Mouse (Mus musculus) heart, embryonic 15.5 days (tissue): ENCODE data around the gene B430218F22Rik. TPM values are rescaled to one million over a fixed set of nuclear protein-coding genes. Genes with fewer than 3 reads are reported as not detected.
"Not testable (repeated sequence)": the region's sequence is repeated elsewhere in the genome, so short reads cannot be mapped to it uniquely, and the experiment has no call there.

Experiments
- ATAC-seq: fragments of 200-750 bp; cut with Nextera tagmentation; replicated peaks from 2 replicates; pipeline ENCODE4 v1.8.0; 2017; ENCODE audit warnings: low read depth, moderate TSS enrichment; ENCODE audit not compliant: insufficient number of reproducible peaks, insufficient read depth, low FRiP score
- H3K27ac ChIP-seq: fragments of 300-500 bp; sonication (generic); 2 replicates; pipeline ENCODE4 v1.5.1; 2015; ENCODE audit warnings: mild to moderate bottlenecking, inconsistent platforms
- H3K27me3 ChIP-seq: fragments of 300-500 bp; sonication (generic); 2 replicates; pipeline ENCODE4 v1.6.1; 2015; ENCODE audit warnings: inconsistent platforms
- H3K36me3 ChIP-seq: fragments of 300-500 bp; sonication (generic); 2 replicates; pipeline ENCODE4 v1.6.1; 2015; ENCODE audit warnings: mild to moderate bottlenecking, inconsistent platforms
- H3K4me1 ChIP-seq: fragments of 300-500 bp; sonication (generic); replicated peaks from 2 replicates; pipeline ENCODE4 v1.6.1; 2015; ENCODE audit warnings: inconsistent platforms
- H3K4me2 ChIP-seq: fragments of 300-500 bp; sonication (generic); 2 replicates; pipeline ENCODE4 v1.6.1; 2015; ENCODE audit warnings: inconsistent platforms, mild to moderate bottlenecking, moderate library complexity
- H3K4me3 ChIP-seq: fragments of 300-500 bp; sonication (generic); 2 replicates; pipeline ENCODE4 v1.5.1; 2015; ENCODE audit warnings: mild to moderate bottlenecking, inconsistent platforms
- H3K9ac ChIP-seq: fragments of 300-500 bp; sonication (generic); 2 replicates; pipeline ENCODE4 v1.6.1; 2015; ENCODE audit warnings: mild to moderate bottlenecking, inconsistent platforms
- H3K9me3 ChIP-seq: fragments of 300-500 bp; sonication (generic); replicated peaks from 2 replicates; pipeline ENCODE4 v1.6.1; 2016; ENCODE audit warnings: inconsistent platforms
- WGBS: fragments of 180-500 bp; shearing (Covaris S2); methylation state at CpG from one replicate; pipeline ENCODE4 v1.1.7; 2015; ENCODE audit warnings: mixed read lengths; 5-methylcytosine and 5-hydroxymethylcytosine counted together
- polyA plus RNA-seq: library from polyadenylated mRNA; unstranded; fragments of >200 nt; fragmentation: Nextera tagmentation; extraction: Ambion mirVana; gene quantifications from 2 replicates; pipeline ENCODE4 v1.2.1, GENCODE M21; 2015

B430218F22Rik gene
- 0.34 and 0.48 TPM in 2 replicates for polyA plus RNA-seq

- Histone ChIP-seq H3K4me3 (peak within 1 kb of the TSS; percentile 85), H3K27me3 (no peaks in the 10 kb centered on the region), H3K36me3 (peaks cover 30% of the 10 kb centered on the region), H3K9me3 (no peaks in the 10 kb centered on the region), H3K4me2 (peak within 1 kb of the TSS; percentile 84), H3K27ac (peak within 1 kb of the TSS; percentile 81), H3K4me1 (peaks cover 9% of the 10 kb centered on the region), H3K9ac (peak within 1 kb of the TSS; percentile 88)
- peak; percentile 94 for ATAC-seq
- WGBS, result under 1% methylated on average over 88 of the region's 93 CpGs
These were observed at the start of gene B430218F22Rik, which contains the start of gene Mrps30 for GRCm38 (mm10) chr13:118386511-118387447. Gene B430218F22Rik, plus strand, starts transcription at chr13:118386630. Gene Mrps30, minus strand, starts transcription at chr13:118387252.

DNA sequence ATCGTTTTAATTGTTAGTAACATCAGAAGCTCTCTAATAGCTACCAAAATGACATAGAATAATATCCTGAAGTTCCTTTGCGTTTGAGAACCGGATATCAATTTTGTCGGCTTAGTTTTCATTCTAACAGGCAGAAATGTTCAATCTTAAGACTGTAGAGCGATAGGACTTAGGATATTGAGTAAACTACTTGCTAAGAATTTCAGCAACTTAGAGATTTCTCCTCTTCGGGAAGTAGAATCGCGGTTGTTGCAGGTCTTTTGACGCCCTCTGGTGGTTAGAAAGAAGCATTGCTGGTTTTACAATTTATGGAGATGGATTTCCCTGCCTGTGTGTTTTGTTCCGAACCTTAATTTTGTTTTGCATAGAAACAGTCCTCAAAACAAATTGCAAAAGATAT is 36.2 kb upstream of the B430218F22Rik start:
- no peak overlapping the region for H3K27ac ChIP-seq
- H3K9ac ChIP-seq, result no peak overlapping the region
- no peak overlapping the region for H3K4me3 ChIP-seq
- H3K9me3 ChIP-seq, result no peaks in the 10 kb centered on the region
- WGBS, result 20% methylated on average over 10 of the region's 10 CpGs
- ATAC-seq, result no peak
- H3K4me2 ChIP-seq, result no peak overlapping the region
- no peaks in the 10 kb centered on the region for H3K36me3 ChIP-seq
- no peaks in the 10 kb centered on the region for H3K4me1 ChIP-seq
- no peaks in the 10 kb centered on the region for H3K27me3 ChIP-seq

DNA sequence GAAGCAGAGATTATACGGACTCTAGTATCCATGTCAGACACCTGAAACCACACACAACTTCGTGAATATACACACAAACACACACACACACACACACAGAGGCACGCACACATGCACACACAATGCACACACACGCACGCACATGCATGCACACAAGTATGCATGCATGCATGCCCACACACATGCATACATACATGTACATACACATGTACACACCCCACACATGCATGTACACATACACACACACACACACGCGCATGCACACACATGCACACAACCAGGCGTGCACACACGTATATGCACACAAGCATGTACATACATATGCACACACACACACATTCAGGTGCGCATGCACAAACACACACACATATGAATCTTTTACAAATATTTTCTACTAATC is 35.6 kb upstream of the B430218F22Rik start:
- 83% methylated on average over 10 of the region's 10 CpGs for WGBS
- Histone ChIP-seq H3K4me3 (no peak overlapping the region), H3K36me3 (no peaks in the 10 kb centered on the region), H3K9me3 (no peaks in the 10 kb centered on the region), H3K27me3 (no peaks in the 10 kb centered on the region), H3K9ac (no peak overlapping the region), H3K4me2 (no peak overlapping the region), H3K4me1 (no peaks in the 10 kb centered on the region), H3K27ac (no peak overlapping the region)
- no peak for ATAC-seq

- Histone ChIP-seq H3K4me1 (no peaks in the 10 kb centered on the region), H3K4me2 (no peak overlapping the region), H3K27me3 (no peaks in the 10 kb centered on the region), H3K9ac (no peak overlapping the region), H3K27ac (no peak overlapping the region), H3K4me3 (no peak overlapping the region), H3K9me3 (no peaks in the 10 kb centered on the region), H3K36me3 (no peaks in the 10 kb centered on the region)
- WGBS, result 82% methylated on average over 6 of the region's 6 CpGs
- ATAC-seq, result no peak
These were observed 23.1 kb upstream of the B430218F22Rik start for GRCm38 (mm10) chr13:118363342-118363741.

- H3K4me3 ChIP-seq, result no peak overlapping the region
- 72% methylated on average over 1 of the region's 1 CpGs for WGBS
- no peak overlapping the region for H3K9ac ChIP-seq
- H3K4me2 ChIP-seq, result no peak overlapping the region
- H3K27me3 ChIP-seq, result no peaks in the 10 kb centered on the region
- no peak for ATAC-seq
- H3K9me3 ChIP-seq, result no peaks in the 10 kb centered on the region
- no peaks in the 10 kb centered on the region for H3K4me1 ChIP-seq
- no peak overlapping the region for H3K27ac ChIP-seq
- no peaks in the 10 kb centered on the region for H3K36me3 ChIP-seq
These were observed 20.7 kb upstream of the B430218F22Rik start for GRCm38 (mm10) chr13:118365774-118366173.

DNA sequence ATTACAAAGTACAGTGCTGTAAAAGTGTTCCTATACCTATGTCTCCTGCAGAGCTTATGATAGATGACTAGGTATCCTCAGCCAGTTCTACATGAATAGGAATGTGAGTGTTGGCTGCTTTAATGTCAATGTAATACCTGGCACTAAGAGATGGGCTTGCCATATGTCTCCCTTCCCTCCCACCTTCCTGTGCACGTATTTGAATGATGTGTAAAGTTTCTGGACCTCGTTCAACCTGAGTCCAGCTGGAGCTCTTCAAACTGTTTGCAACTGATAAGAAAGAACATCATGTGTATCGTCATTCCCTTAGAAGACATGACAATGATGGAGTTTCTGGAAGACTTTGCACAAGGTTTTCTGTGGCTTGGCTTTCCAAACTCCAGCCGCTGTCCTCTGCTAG is 13.6 kb upstream of the B430218F22Rik start:
- H3K4me3 ChIP-seq, result no peak overlapping the region
- WGBS, result 42% methylated on average over 4 of the region's 4 CpGs
- no peak for ATAC-seq
- H3K9ac ChIP-seq, result no peak overlapping the region
- no peak overlapping the region for H3K4me2 ChIP-seq
- no peaks in the 10 kb centered on the region for H3K27me3 ChIP-seq
- H3K4me1 ChIP-seq, result no peaks in the 10 kb centered on the region
- H3K9me3 ChIP-seq, result no peaks in the 10 kb centered on the region
- H3K36me3 ChIP-seq, result peaks cover 7% of the 10 kb centered on the region; the same call in 1 of the 2 replicates
- no peak overlapping the region for H3K27ac ChIP-seq

GRCm38 (mm10) chr13:118379155-118379554 is 7.3 kb upstream of the B430218F22Rik start:
- ATAC-seq, result no peak
- H3K27me3 ChIP-seq, result no peaks in the 10 kb centered on the region
- no peak overlapping the region for H3K27ac ChIP-seq
- no peak overlapping the region for H3K9ac ChIP-seq
- no peaks in the 10 kb centered on the region for H3K9me3 ChIP-seq
- 79% methylated on average over 1 of the region's 1 CpGs for WGBS
- H3K4me2 ChIP-seq, result no peak overlapping the region
- no peak overlapping the region for H3K4me3 ChIP-seq
- no peaks in the 10 kb centered on the region for H3K4me1 ChIP-seq
- peaks cover 45% of the 10 kb centered on the region for H3K36me3 ChIP-seq

- no peak overlapping the region for H3K4me3 ChIP-seq
- peaks cover 52% of the 10 kb centered on the region for H3K36me3 ChIP-seq
- H3K27ac ChIP-seq, result no peak overlapping the region
- WGBS, result 61% methylated on average over 10 of the region's 10 CpGs
- H3K9me3 ChIP-seq, result no peaks in the 10 kb centered on the region
- no peak overlapping the region for H3K4me2 ChIP-seq
- no peak overlapping the region for H3K9ac ChIP-seq
- no peaks in the 10 kb centered on the region for H3K4me1 ChIP-seq
- no peak for ATAC-seq
- no peaks in the 10 kb centered on the region for H3K27me3 ChIP-seq
These were observed 6.0 kb upstream of the B430218F22Rik start for GRCm38 (mm10) chr13:118380381-118380780.

DNA sequence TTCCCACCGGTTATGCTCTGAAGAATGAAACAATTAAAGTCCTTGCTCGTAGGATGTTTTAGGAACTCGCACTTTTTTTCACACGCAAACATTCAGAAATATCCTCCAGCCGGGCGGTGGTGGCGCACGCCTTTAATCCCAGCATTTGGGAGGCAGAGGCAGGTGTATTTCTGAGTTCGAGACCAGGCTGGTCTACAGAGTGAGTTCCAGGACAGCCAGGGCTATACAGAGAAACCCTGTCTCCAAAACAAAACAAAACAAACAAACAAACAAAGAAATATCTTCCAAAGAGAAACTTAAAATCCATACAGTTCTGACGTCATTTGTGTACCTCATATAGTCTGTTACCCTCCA is 995 bp downstream of the B430218F22Rik start:
- not testable (repeated sequence) for H3K9me3 ChIP-seq
- 8% methylated on average over 10 of the region's 10 CpGs for WGBS

DNA sequence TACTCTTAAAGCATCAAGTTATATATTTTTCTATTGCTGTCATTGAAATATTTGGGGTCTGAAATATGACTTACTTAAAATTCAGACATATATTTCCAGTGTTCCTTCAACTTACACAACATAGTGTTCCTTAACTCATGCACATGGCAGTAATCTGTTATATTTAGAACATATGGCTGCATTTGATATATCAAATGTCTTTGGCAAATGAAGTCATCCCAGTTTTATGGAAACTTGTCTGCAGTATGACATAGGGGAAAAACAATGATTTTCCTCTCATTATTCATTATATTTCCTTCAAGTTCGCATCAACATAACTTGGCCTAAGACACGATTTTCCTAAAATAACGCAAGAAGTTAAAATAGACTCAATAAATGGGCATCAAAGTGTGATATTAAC is 9.4 kb downstream of the B430218F22Rik start:
- H3K36me3 ChIP-seq, result no peaks in the 10 kb centered on the region
- no peaks in the 10 kb centered on the region for H3K27me3 ChIP-seq
- WGBS, result 69% methylated on average over 3 of the region's 3 CpGs
- no peak overlapping the region for H3K9ac ChIP-seq
- no peak for ATAC-seq
- H3K27ac ChIP-seq, result no peak overlapping the region
- H3K9me3 ChIP-seq, result no peaks in the 10 kb centered on the region
- H3K4me2 ChIP-seq, result no peak overlapping the region
- no peaks in the 10 kb centered on the region for H3K4me1 ChIP-seq
- no peak overlapping the region for H3K4me3 ChIP-seq

More for the DNA sequence above, 995 bp downstream of the B430218F22Rik start:
- H3K4me2 ChIP-seq, result peak overlapping the region; percentile 60
- not testable (repeated sequence) for H3K9ac ChIP-seq, ATAC-seq, H3K4me1 ChIP-seq, H3K27me3 ChIP-seq
- peaks cover 24% of the 10 kb centered on the region for H3K36me3 ChIP-seq
- peak overlapping the region; percentile 50; the same call in 1 of the 2 replicates for H3K27ac ChIP-seq
- peak overlapping the region; percentile 85 for H3K4me3 ChIP-seq

DNA sequence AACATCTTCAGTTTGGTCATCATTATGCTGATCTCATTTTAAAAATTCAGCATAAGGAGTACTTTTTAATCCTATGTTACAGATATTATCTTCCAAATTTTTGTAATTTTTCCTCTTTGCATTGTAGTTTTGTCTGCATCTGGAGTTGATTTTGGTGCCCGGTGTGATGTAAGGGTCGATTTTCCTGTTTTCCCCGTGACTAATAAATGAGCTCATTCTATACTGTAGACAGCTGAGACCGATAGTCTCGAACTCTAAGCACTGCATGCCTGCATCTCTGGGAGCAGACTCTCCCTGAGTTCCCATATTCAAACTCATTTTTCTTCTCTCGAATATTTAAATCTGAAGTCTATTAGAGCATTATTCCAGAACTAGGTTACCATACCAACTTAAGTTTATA is 13.9 kb downstream of the B430218F22Rik start:
- Histone ChIP-seq H3K4me1 (no peaks in the 10 kb centered on the region), H3K36me3 (no peaks in the 10 kb centered on the region), H3K27ac (no peak overlapping the region), H3K4me2 (no peak overlapping the region), H3K9ac (no peak overlapping the region), H3K4me3 (no peak overlapping the region), H3K27me3 (no peaks in the 10 kb centered on the region), H3K9me3 (no peaks in the 10 kb centered on the region)
- ATAC-seq, result no peak
- WGBS, result 66% methylated on average over 6 of the region's 6 CpGs

DNA sequence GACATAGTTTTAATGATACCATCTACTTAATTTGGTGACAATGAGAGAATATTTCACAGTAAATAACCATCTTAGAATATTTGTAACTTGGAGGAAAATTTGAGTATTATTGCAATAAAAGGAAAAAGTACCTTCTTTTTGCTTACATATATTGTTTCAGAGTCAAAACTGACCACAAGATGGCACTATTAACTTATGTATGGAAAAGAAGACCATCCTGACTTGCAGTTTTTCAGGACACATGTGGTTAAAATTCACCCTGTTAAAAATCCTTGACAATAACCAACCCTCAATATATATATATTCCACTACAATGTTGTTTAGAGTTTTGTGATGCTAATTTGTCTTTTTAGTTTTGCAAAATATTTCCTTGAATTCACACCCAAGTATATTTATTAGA is 17.1 kb downstream of the B430218F22Rik start:
- Histone ChIP-seq H3K4me1 (no peaks in the 10 kb centered on the region), H3K36me3 (no peaks in the 10 kb centered on the region), H3K4me3 (no peak overlapping the region), H3K27me3 (no peaks in the 10 kb centered on the region), H3K27ac (no peak overlapping the region), H3K4me2 (no peak overlapping the region), H3K9ac (no peak overlapping the region), H3K9me3 (no peaks in the 10 kb centered on the region)
- no peak for ATAC-seq
